Mouse (Mus musculus) thymus, postnatal 14 days (tissue): ENCODE measurements at regions not wholly inside any gene's neighbourhood (a gene's known extent, or its start where the extent isn't known, plus 50 kb on each side); places are given as distances from the start of the nearest gene placed in this dataset.

Experiments
- DNase-seq: peaks from one replicate; pipeline ENCODE4 v3.0.0; 2021

DNA sequence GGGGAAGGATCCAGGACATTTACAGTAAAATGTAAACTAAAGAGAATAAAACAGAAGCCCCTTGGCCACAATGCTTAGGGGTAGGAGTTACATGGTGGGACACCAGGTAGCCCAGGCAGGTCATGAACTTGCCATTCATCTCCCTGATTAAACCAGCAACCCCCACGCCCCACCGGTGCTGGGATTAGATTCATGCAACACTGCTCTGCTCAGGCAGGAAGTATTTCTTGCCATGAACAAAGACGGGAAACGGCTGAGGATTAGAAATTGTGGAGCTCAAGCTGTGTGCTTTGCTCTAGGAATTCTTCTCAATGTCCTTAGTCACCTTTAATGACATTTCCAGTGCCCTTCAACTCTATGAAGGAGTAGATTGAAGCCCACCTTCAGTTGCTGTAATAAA lies 93.2 kb upstream of the Ubl3 start:
- no peak for DNase-seq

DNA sequence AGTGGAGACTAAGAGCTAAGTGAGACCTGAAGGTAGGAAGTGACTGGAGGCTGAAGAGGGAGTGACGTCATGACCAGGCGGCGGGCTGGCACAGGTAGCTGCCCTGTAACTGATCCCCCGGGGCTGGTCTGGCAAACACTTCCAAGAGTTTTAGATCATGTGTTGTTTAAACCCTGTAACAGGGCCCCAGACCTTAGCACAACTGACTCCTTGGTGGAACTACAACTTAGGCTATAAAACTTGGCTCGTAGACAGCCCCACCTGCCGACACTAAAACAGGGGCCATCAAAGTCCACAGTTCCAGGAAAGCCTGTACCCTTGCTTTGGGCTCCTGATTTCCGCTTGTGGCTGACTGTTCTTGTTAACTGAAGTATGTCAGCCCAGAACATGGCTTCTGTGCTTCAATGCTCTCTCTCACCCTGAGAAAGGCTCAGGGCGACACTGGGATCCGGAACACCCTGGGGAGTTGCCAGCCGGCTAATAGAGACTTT lies 92.6 kb upstream of the Ubl3 start:
- DNase-seq, result no peak

DNA sequence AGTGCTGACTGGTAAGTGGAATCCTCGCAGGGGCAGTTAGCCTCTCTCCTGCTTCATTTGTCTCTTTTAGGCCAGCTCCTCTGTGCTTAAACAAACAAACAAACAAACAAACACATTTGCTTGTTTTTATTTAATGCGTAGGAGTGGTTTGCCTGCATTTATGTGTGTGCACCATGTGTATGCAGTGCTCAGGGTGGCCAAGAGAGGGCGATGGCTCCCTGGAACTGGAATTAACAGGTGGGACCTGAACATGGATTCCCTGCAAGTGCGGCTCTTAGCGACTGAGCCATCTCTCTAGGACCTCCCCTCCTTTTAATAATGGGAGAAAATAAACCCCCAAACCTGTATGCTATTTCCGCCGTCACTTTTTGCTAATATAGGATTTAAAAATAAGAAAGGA lies 91.8 kb upstream of the Ubl3 start:
- DNase-seq, result no peak

DNA sequence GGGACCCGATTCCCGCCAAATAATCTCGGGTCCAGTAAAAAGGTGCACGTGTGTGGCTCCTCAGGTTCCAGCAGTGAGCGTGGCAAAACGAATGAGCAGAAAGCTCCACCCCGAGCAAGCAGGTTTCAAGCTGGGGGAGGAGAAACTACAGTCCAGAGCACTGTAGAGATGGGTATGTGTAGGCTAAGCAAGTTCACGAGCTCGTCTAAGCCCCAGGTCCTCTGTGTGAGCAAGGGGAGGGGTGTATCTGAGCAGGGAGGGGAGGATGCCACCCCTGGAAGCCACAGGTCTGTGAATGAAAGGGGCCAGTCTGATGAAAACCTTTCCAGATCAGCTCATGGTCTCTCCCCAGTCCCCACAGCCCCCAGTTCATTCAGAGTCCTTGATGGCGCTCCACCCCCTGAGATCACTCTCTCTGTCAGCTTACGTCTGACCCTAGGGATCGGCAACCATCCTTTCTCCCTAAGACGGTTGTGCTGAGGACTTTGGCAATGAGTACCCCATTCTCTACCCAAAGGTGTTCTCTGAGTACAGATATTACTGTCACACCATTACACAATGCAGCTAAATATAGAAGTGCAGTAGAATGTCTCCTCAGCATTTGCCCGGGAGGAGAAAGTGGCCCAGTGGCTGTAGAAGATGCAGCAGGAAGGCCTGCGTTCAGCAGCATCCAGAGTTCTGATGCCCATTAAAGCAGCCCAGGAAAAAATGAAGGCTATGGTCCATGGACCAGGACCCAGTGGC lies 89.2 kb upstream of the Ubl3 start:
- no peak for DNase-seq

DNA sequence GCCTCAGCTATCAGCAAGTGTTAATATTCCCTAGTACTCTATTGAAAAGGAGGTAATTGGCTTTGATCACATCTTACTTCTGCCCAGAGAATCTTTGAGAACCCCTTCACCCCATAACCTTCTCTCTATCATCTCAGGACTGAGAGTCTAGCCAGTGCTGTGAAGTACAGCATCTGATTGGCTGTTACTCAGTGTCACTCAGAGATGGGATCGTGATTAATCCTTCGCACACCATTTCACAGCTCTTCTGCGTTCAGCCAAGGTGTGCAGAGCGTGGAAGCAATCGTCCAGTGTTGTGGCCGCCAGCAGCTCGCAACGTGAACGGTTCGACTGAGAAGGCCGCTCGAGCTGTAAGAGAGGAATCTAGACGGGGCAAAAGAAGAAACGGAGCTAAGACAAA lies 87.9 kb upstream of the Ubl3 start:
- no peak for DNase-seq

DNA sequence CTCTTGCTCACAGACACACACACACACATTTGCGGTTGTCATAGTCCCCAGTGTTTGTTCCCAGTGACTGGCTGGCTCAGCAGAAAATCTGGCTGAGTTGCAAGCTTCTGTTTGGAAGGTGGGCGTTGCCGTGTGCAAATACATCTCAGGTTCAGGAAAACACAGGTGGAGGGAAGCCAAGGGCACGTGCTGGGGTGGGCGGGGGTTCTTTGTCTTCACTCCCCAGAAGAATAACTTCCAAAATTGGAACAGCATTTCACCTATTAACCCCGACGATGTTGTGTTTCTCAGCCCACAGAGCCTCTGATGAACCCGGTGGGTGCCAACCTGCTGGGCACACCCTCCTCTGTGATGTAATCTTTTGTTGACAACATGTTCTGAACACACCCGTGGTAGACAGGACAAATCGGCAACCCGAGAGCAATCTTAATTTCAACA lies 82.3 kb upstream of the Ubl3 start:
- DNase-seq, result no peak

DNA sequence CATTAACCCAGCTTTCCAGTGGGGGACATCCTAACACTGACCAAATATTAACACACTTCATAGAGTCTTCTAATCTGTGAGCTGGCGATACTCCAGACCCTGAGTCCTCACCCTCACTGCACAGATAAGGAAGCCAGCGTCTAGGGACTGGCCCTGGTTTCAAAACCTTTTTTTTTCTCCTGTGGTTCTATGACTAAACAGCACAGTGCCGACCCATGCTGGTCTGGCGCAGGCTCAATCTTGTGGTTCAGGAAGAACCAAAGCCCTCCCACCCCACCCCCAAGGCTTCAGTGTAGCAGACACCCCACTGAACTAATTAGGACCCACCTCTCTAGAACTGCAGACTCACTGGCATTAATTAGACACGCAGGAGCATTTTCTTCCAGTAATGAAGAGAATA lies 81.4 kb upstream of the Ubl3 start:
- no peak for DNase-seq

DNA sequence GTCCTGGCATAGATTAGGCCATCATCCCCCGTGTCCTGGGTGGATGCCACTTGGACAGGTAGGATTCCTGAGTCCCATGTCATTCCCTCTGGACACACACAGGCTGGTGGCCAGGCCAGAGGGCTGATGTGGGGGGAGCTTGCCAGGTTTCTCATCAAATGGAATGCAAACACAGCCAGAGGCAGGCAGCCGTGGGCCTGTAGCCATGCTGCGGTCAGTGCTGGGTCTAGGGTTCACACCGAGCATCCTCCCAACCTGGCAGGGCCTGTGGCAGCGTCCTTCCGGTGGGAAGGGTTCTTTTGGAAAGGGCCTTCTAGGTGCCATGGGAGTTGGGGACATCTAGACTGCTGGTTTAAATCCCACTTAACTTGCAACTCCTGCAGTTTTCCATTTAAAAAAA lies 80.7 kb upstream of the Ubl3 start:
- no peak for DNase-seq

DNA sequence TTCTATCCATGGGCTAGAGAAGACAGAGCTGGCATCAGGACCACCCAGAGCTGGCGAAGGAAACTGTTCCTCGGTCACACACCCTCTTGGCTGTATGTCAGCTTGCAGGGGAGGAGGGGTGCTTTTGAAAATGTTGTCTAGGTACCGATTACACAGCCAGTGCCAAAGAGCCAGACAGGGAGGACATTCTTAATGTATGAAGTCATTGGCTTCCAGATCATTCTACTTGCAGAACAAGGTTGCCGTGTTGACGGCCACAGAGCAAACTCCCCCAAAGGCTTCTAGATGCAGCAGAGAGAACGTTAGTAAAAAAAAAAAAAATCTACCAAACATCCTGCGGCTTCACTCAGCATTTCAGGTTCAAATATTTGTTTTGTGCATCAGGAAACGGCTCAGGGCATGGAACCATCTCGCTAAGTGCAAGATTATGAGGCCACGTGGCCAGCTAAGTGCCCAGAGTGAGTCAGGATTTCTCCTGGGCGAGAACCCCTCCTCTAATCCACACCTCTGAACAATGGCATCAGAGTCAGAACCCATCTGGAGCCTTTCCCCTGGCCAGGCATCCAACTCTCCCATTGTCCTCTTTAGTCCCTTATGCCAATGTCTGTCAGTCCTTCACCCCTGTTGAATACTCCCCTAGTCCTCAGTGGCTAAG lies 80.1 kb upstream of the Ubl3 start:
- DNase-seq, result no peak

DNA sequence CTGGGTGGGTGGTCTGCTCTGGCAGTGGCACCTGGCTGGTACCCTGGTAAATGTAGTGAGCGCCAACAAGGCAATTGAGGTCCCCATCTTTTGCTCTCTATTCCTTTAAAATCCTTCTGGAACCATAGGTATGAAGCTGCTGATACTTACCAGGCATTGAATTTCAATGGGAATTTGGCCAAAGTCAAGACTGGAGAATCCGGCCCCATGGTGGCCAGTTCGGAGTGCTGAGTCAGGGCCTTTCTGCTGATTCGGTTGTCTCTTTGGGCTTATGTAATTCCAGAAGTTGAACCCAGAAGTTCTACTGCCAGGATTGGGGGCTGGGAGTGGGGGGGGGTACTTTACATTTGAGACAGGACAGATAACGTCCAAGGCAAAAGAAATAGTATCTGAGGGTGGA lies 79.0 kb upstream of the Ubl3 start:
- DNase-seq, result no peak

DNA sequence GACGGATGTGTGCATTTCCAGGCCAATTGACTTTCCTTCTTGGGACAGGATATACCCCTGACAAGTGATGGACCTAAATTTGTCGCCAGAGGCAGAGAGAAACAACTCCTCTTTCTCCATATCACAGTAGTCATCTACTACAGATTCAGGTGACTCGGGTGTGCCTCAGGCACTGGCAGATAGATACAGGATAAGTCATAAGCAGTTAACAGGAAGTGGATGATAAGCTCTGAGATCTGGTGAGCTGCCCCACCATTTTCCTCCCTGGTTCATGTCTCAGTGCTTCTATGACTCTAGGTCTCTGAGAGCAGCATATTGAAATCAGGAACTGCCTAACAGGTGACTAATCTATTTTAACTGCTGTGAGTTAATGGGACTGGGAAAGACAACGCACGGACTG lies 73.4 kb upstream of the Ubl3 start:
- DNase-seq, result no peak

DNA sequence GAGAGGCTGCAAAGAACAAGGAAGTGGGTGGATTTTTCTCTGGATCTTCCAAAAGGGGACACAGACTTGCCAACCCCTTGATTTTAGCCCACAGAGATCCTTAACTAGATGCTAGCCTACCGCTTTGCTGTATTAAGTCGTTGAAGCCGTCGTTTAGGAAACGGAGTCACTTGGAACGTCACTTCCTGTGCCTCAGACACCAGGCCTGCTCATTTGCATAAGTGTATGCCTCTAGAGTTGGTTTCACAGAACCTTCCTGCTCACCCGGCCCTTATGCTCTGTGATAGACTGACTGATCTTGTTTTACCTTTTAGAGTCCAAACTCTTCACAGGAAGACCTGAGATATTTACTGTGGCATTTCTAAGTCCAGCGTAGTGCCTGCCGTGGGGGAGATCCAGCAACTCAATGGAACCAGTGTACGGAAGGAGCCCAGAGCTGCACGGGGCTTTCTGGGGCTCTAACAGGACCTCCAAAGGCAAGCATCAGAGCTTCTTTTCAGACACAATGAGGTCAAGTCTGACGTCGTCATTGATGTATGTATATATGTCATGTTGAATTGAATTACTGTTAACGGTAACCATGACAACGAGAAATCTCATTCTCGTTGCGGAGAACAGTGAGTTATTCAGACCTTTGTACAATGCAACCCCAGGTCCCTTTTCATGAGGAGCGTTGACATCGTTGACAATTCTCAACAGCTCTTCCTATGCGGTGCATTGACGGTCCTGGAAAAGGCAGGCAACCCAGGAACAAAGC lies 72.2 kb upstream of the Ubl3 start:
- no peak for DNase-seq

DNA sequence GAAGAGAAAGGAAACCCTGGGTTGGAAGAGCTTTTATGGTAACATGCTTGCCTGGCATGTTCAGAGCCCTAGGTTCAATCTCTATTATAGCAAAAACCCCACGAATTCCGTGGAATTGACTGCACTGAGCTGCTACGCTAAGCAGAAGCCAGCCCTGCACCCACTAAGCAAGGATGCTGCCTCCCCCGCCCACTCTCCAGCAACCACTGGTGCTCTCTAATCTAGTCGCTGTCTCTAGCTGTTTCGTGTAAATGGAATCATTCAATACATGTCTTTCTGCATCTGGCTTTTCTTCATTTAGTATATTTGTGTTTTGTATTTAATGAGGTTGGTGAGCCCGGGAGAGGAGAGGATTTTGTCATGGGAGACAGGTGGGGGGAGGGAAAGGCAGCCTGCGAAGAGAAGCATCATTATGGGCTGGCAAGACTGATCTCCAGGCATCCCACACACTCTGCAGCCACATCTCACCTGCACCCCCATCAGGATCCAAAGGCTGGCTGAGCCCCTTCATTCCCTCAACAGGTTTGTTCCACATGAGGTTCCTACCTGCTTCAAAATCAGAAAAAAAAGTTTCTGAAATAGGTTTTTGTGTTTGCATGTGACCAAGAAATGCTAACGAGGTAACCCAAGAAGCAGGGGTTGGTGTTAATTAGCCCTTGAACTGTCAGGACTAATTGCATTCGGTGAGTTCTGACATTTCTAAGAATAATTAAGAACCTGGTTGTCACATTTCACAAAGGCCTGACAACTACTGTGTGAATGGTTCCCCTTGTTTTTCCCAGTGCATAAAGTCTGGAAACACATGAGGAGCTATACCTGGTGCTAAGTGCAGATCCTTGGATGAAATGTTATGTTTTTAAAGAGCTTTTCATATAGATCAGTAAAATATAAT lies 68.6 kb upstream of the Ubl3 start:
- DNase-seq, result peak; percentile 8

DNA sequence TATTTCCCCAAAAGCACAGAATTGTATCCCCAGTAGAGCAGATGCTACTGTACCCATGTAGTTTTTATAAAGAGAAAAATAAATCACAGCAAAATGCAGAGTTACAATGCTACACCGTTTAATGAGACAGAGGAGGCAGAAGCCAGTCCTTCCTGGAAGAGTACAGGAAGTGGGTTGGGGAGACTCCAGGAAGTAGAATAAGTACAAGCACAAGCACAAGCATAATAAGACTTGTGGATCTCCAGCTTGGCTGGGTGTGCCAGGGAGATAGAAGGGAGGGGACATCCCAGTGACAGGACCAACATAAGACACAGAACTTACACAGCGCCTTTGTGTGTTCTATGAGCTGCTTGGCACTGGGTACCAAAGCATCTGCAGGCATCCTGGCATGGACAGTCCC lies 67.3 kb upstream of the Ubl3 start:
- DNase-seq, result no peak

DNA sequence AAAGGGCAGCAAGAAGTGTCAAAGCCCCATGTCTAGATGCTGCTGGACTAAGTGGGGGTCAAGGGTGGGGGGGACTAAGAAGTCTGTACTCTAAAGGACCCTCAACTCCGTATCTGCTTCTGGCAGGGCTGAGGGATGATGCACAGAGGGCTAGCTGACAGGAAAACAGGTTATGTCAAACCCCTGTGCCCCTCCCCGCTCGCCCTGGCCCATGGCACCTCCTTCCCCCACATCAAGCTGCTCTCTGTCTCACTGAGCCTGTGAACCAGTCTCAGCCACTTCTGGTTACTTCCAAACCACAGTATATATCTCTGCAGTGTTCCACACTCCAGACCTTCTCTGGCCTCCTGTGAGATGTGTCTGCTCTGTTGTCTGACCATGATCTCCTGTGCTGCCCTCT lies 63.8 kb upstream of the Ubl3 start:
- no peak for DNase-seq

DNA sequence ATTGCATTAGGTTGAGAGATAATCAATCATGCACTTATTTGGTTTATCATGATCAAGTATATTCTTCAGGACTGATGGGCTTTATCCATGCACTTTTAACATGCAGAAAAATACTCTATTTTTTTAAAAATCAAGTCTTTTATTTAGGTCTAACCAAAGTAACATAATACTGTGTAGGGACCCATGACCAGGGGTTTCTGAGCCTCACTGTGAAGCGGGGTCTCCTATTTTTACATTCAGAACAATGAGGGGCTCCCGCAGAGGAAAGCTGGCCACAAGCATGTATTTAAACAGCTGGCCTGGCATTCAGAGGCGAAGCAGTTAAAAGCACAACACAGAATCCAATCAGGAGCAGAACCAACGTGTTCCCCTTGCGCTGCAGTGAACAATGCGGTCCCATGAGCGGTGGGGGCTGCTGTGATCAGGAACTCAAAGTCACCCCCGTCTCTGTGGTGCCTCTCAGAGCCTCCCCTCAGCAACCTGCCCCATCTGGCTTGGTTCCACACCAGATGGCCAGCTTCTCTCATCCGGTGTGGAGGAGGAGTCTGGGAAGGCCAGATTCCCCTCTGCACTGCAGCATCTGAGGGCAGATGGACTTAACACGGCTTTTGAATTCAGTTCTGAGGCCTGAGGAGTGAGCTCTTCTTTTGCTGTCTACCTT lies 63.2 kb upstream of the Ubl3 start:
- no peak for DNase-seq

DNA sequence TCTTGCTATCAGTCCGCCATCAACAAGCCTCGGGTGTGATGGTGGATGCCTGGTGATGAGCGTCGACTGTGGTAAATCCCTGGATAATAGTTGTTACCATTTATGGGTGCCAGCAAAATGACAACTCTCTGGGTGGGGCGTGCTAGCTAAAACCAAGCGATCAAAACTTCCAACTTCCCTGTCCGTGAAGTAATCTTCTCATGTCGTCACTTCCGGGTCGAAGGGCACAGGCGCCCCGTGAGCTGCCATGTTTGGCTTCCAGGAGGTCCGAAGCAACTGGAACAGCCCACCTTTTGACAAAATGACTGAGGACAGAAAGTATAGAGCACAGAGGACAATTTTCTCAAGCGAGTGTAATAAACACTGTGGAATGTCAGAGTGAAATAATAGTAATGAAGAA lies 62.5 kb upstream of the Ubl3 start:
- DNase-seq, result no peak

DNA sequence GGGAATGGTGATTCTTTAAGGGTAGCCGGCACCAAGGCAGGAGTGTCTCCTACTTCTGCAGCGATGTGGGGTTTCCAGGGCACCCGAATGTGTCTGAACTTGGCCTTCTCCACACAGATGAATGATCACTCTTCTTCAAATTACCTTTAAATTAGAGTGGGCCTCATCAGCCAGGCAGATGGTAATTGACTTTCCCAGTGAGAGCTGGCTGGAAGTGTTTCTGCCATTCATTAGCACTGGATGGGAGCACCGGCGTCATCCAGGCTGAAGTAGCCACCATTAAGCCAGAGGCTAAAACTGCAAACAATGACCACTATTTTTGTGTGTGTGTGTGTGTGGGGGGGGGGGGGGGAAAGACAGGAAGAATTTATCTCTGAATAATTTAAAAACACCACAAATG lies 58.7 kb upstream of the Ubl3 start:
- no peak for DNase-seq

DNA sequence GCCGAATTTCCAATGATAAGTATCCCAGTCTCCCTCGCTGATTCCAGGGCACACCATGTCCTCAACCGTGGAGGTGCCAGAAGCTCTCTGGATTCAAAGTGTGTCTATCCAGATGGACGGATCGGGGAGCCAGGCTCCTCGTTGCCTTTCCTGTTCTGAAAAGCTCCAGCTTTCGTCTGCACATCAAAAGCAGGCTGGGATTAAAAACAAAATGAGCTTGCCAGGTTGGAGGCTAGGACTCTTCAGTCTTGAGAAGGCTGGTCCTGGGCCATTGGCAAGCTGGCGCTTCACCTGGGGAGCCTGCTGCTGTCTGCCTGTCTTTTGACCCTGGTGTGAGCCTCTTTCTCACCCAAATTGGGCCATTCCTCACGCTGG lies 56.9 kb upstream of the Ubl3 start:
- no peak for DNase-seq

DNA sequence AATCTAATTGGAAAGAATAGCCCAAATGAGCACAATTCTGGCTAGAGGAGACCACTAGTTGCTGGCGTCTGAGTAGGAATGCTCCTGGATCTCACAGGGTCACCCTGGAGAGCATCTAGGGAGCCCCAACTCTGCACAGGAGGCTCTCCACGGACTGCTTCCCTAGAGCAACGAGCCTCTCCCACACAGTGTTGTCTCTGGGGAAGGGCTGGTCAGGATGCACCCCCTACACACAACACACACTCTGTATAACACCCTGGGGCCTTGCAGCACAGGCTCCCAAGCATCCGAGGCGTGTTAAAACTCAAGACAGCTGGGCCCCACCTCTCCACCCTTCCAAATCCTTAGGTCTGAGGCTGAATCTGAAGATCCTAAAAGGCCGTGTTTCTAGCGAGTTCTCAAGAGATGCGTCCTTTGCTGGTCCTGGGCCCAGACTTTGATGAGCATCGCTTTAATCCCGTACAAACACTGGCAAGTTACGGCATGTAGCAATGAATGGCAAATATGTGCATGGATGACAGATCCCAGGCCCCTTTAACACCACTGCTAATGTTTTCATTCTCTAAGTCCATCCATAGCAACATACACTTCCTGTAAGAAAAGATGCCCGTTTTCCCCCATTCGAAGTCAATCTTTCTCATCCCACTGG lies 56.4 kb upstream of the Ubl3 start:
- no peak for DNase-seq

DNA sequence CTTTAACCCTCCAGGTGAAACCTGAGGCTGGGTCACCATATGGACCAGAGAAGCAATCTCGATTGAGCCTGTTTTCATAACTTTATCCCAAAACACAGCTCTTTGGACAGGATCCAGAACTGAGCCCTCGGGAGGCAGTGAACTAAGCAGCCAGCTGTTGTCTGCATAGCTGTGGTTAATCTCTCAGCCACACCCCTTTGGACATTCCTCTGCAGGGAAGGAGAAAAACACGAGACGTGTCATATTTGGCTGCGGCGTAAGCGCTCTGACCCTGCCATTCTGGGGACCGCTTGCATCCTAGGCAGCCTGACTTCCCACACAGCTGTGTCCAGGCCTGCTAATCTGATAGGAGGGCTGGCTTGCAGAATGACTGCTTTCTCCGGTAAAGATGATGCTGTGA lies 55.6 kb upstream of the Ubl3 start:
- no peak for DNase-seq

DNA sequence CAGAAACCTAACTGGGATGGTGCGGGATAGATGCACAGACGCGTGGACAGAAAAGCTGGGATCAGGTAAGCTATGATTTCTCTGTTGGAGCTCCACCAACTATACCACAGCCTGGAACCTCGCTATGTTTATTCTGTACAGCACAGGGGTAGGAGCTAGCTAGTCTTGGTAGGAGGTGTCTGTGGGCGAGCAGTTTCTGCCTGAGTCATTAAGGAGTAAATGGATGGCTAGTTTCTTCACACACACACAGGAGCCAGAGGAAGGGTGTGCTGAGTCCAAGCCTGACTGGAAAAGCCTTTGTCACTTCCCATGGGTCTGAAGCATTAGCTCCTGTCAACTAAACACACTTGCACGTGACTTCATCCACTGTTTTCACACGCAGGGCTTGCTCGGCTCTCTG lies 53.1 kb upstream of the Ubl3 start:
- DNase-seq, result no peak
